Mouse (Mus musculus) forebrain, embryonic 15.5 days (tissue): ENCODE results near the gene Kif6. TPM values are rescaled to one million over a fixed set of nuclear protein-coding genes. Genes with fewer than 3 reads are reported as not detected.

Source experiments
- ATAC-seq: fragments of 200-750 bp; cut with Nextera tagmentation; replicated peaks from 2 replicates; pipeline ENCODE4 v1.8.0; 2017; ENCODE audit warnings: mild to moderate bottlenecking, moderate TSS enrichment, moderate library complexity
- H3K27ac ChIP-seq: fragments of 300-500 bp; sonication (generic); replicated peaks from 2 replicates; pipeline ENCODE4 v1.5.1; 2015; ENCODE audit warnings: mild to moderate bottlenecking, inconsistent platforms
- H3K27me3 ChIP-seq: fragments of 300-500 bp; sonication (generic); 2 replicates; pipeline ENCODE4 v1.6.1; 2015; ENCODE audit warnings: inconsistent platforms
- H3K36me3 ChIP-seq: fragments of 300-500 bp; sonication (generic); 2 replicates; pipeline ENCODE4 v1.6.1; 2015; ENCODE audit warnings: mild to moderate bottlenecking, inconsistent platforms
- H3K4me1 ChIP-seq: fragments of 300-500 bp; sonication (generic); 2 replicates; pipeline ENCODE4 v1.6.1; 2015; ENCODE audit warnings: inconsistent platforms
- H3K4me2 ChIP-seq: fragments of 300-500 bp; sonication (generic); replicated peaks from 2 replicates; pipeline ENCODE4 v1.6.1; 2015; ENCODE audit warnings: mild to moderate bottlenecking, inconsistent platforms
- H3K4me3 ChIP-seq: fragments of 300-500 bp; sonication (generic); 2 replicates; pipeline ENCODE4 v1.5.1; 2015; ENCODE audit warnings: mild to moderate bottlenecking, inconsistent platforms
- H3K9ac ChIP-seq: fragments of 300-500 bp; sonication (generic); replicated peaks from 2 replicates; pipeline ENCODE4 v1.6.1; 2015; ENCODE audit warnings: mild to moderate bottlenecking, inconsistent platforms
- H3K9me3 ChIP-seq: fragments of 300-500 bp; sonication (generic); 2 replicates; pipeline ENCODE4 v1.6.1; 2016; ENCODE audit warnings: inconsistent platforms
- WGBS: fragments of 180-500 bp; shearing (Covaris S2); methylation state at CpG from one replicate; pipeline ENCODE4 v1.1.7; 2015; ENCODE audit warnings: mixed read lengths; 5-methylcytosine and 5-hydroxymethylcytosine counted together
- polyA plus RNA-seq: library from polyadenylated mRNA; unstranded; fragments of >200 nt; fragmentation: Nextera tagmentation; extraction: Ambion mirVana; gene quantifications from 2 replicates; pipeline ENCODE4 v1.2.1, GENCODE M21; 2015

Gene Kif6
- polyA plus RNA-seq, 1 experiment from 2014 or later, result 2.1 TPM

- ATAC-seq, result no peak
- no peak overlapping the region for H3K27ac ChIP-seq
- no peak overlapping the region for H3K4me2 ChIP-seq
Measured at GRCm38 (mm10) chr17:49777115-49777839, 162.3 kb downstream of the Kif6 start.

GRCm38 (mm10) chr17:49779066-49779465 is 164.1 kb downstream of the Kif6 start:
- Histone ChIP-seq H3K4me3 (no peak overlapping the region), H3K4me2 (no peak overlapping the region), H3K4me1 (no peaks in the 10 kb centered on the region), H3K9ac (no peak overlapping the region), H3K9me3 (no peaks in the 10 kb centered on the region), H3K36me3 (no peaks in the 10 kb centered on the region), H3K27ac (no peak overlapping the region), H3K27me3 (no peaks in the 10 kb centered on the region)
- 90% methylated on average over 4 of the region's 4 CpGs for WGBS
- no peak for ATAC-seq

More at GRCm38 (mm10) chr17:49777115-49777839, 162.3 kb downstream of the Kif6 start:
- H3K27me3 ChIP-seq, result no peaks in the 10 kb centered on the region
- no peaks in the 10 kb centered on the region for H3K36me3 ChIP-seq
- H3K9me3 ChIP-seq, result no peaks in the 10 kb centered on the region
- H3K4me1 ChIP-seq, result no peaks in the 10 kb centered on the region
- H3K9ac ChIP-seq, result no peak overlapping the region
- WGBS, result 83% methylated on average over 13 of the region's 13 CpGs
- H3K4me3 ChIP-seq, result no peak overlapping the region

GRCm38 (mm10) chr17:49779576-49779975 is 164.6 kb downstream of the Kif6 start:
- Histone ChIP-seq H3K27ac (no peak overlapping the region), H3K27me3 (no peaks in the 10 kb centered on the region), H3K4me2 (no peak overlapping the region), H3K9me3 (no peaks in the 10 kb centered on the region), H3K36me3 (no peaks in the 10 kb centered on the region), H3K4me1 (no peaks in the 10 kb centered on the region), H3K4me3 (no peak overlapping the region), H3K9ac (no peak overlapping the region)
- no peak for ATAC-seq
- 52% methylated on average over 3 of the region's 3 CpGs for WGBS

- H3K4me1 ChIP-seq, result no peaks in the 10 kb centered on the region
- H3K9ac ChIP-seq, result no peak overlapping the region
- no peak overlapping the region for H3K4me2 ChIP-seq
- no peak overlapping the region for H3K4me3 ChIP-seq
- 93% methylated on average over 5 of the region's 5 CpGs for WGBS
- H3K36me3 ChIP-seq, result no peaks in the 10 kb centered on the region
- H3K27ac ChIP-seq, result no peak overlapping the region
- H3K9me3 ChIP-seq, result no peaks in the 10 kb centered on the region
- ATAC-seq, result no peak
- H3K27me3 ChIP-seq, result no peaks in the 10 kb centered on the region
Measured at GRCm38 (mm10) chr17:49785851-49786250, 170.9 kb downstream of the Kif6 start.

- H3K4me1 ChIP-seq, result no peaks in the 10 kb centered on the region
- no peaks in the 10 kb centered on the region for H3K27me3 ChIP-seq
- no peak overlapping the region for H3K4me2 ChIP-seq
- no peak overlapping the region for H3K4me3 ChIP-seq
- no peaks in the 10 kb centered on the region for H3K9me3 ChIP-seq
- no peaks in the 10 kb centered on the region for H3K36me3 ChIP-seq
- H3K27ac ChIP-seq, result no peak overlapping the region
- whole genome bisulfite sequencing, result 73% methylated on average over 9 of the region's 9 CpGs
- H3K9ac ChIP-seq, result no peak overlapping the region
- no peak for ATAC-seq
Measured at GRCm38 (mm10) chr17:49787351-49787750, 172.4 kb downstream of the Kif6 start.

- Histone ChIP-seq H3K4me2 (no peak overlapping the region), H3K9ac (no peak overlapping the region), H3K36me3 (no peaks in the 10 kb centered on the region), H3K27ac (no peak overlapping the region), H3K4me1 (no peaks in the 10 kb centered on the region), H3K27me3 (no peaks in the 10 kb centered on the region), H3K9me3 (no peaks in the 10 kb centered on the region), H3K4me3 (no peak overlapping the region)
- WGBS, result 61% methylated on average over 7 of the region's 7 CpGs
- ATAC-seq, result no peak
Measured at GRCm38 (mm10) chr17:49788187-49788974, 173.4 kb downstream of the Kif6 start.

- ATAC-seq, result no peak
- Histone ChIP-seq H3K36me3 (no peaks in the 10 kb centered on the region), H3K27ac (no peak overlapping the region), H3K27me3 (no peaks in the 10 kb centered on the region), H3K4me2 (no peak overlapping the region), H3K4me3 (no peak overlapping the region), H3K9me3 (no peaks in the 10 kb centered on the region), H3K9ac (no peak overlapping the region), H3K4me1 (no peaks in the 10 kb centered on the region)
- 95% methylated on average over 5 of the region's 5 CpGs for WGBS
Measured at GRCm38 (mm10) chr17:49791546-49791945, 176.6 kb downstream of the Kif6 start.

- 87% methylated on average over 10 of the region's 10 CpGs for WGBS
- H3K9me3 ChIP-seq, result no peaks in the 10 kb centered on the region
- H3K27me3 ChIP-seq, result no peaks in the 10 kb centered on the region
- H3K36me3 ChIP-seq, result no peaks in the 10 kb centered on the region
- H3K4me1 ChIP-seq, result no peaks in the 10 kb centered on the region
- H3K4me2 ChIP-seq, result no peak overlapping the region
- H3K27ac ChIP-seq, result no peak overlapping the region
- H3K9ac ChIP-seq, result no peak overlapping the region
- no peak for ATAC-seq
- no peak overlapping the region for H3K4me3 ChIP-seq
Measured at GRCm38 (mm10) chr17:49792217-49792743, 177.3 kb downstream of the Kif6 start.

GRCm38 (mm10) chr17:49792946-49793345 is 178.0 kb downstream of the Kif6 start:
- WGBS, result 91% methylated on average over 1 of the region's 1 CpGs
- no peak overlapping the region for H3K27ac ChIP-seq
- no peaks in the 10 kb centered on the region for H3K9me3 ChIP-seq
- H3K36me3 ChIP-seq, result no peaks in the 10 kb centered on the region
- ATAC-seq, result no peak
- H3K9ac ChIP-seq, result no peak overlapping the region
- H3K4me1 ChIP-seq, result no peaks in the 10 kb centered on the region
- no peaks in the 10 kb centered on the region for H3K27me3 ChIP-seq
- H3K4me2 ChIP-seq, result no peak overlapping the region
- no peak overlapping the region for H3K4me3 ChIP-seq

GRCm38 (mm10) chr17:49793965-49794364 is 179.0 kb downstream of the Kif6 start:
- no peaks in the 10 kb centered on the region for H3K27me3 ChIP-seq
- no peaks in the 10 kb centered on the region for H3K9me3 ChIP-seq
- no peaks in the 10 kb centered on the region for H3K36me3 ChIP-seq
- WGBS, result 95% methylated on average over 3 of the region's 3 CpGs
- H3K9ac ChIP-seq, result no peak overlapping the region
- no peaks in the 10 kb centered on the region for H3K4me1 ChIP-seq
- H3K27ac ChIP-seq, result no peak overlapping the region
- ATAC-seq, result no peak
- H3K4me2 ChIP-seq, result no peak overlapping the region
- no peak overlapping the region for H3K4me3 ChIP-seq

GRCm38 (mm10) chr17:49795241-49795640 is 180.3 kb downstream of the Kif6 start:
- no peak for ATAC-seq
- WGBS, result 91% methylated on average over 3 of the region's 3 CpGs
- H3K4me3 ChIP-seq, result no peak overlapping the region

GRCm38 (mm10) chr17:49796116-49796515 is 181.2 kb downstream of the Kif6 start:
- 77% methylated on average over 3 of the region's 3 CpGs for WGBS
- H3K9ac ChIP-seq, result no peak overlapping the region
- no peaks in the 10 kb centered on the region for H3K27me3 ChIP-seq
- no peak overlapping the region for H3K4me3 ChIP-seq
- H3K4me1 ChIP-seq, result no peaks in the 10 kb centered on the region
- H3K27ac ChIP-seq, result no peak overlapping the region
- H3K36me3 ChIP-seq, result no peaks in the 10 kb centered on the region
- no peak for ATAC-seq
- H3K4me2 ChIP-seq, result no peak overlapping the region
- H3K9me3 ChIP-seq, result no peaks in the 10 kb centered on the region

More at GRCm38 (mm10) chr17:49795241-49795640, 180.3 kb downstream of the Kif6 start:
- no peak overlapping the region for H3K4me2 ChIP-seq
- H3K27ac ChIP-seq, result no peak overlapping the region
- no peaks in the 10 kb centered on the region for H3K36me3 ChIP-seq
- no peak overlapping the region for H3K9ac ChIP-seq
- no peaks in the 10 kb centered on the region for H3K27me3 ChIP-seq
- H3K4me1 ChIP-seq, result no peaks in the 10 kb centered on the region
- no peaks in the 10 kb centered on the region for H3K9me3 ChIP-seq
